Mouse (Mus musculus) right cerebral cortex, postnatal 4 days (tissue): Measurements from ENCODE around the gene Vmn2r86.
A peak's percentile ranks its signal among the peaks of the same experiment; 100 is the strongest.
"Not testable (repeated sequence)": the region's sequence is repeated elsewhere in the genome, so short reads cannot be mapped to it uniquely, and the experiment has no call there.

Source experiments
- DNase-seq: peaks from one replicate; pipeline ENCODE4 v3.0.0-alpha.2; 2022

Vmn2r86 gene

GRCm38 (mm10) chr10:130455950-130456349 lies at the start of gene Vmn2r86:
TSS of gene Vmn2r86 (minus strand) at chr10:130456050.
- DNase-seq: not testable (repeated sequence)

- no peak for DNase-seq
Measured at GRCm38 (mm10) chr10:130497296-130497695, 41.4 kb upstream of the Vmn2r86 start, which contains the start of gene Vmn2r87. TSS of gene Vmn2r87 (minus strand) at chr10:130497396.

- DNase-seq: peak; percentile 47
Measured at GRCm38 (mm10) chr10:130470311-130470760, 14.5 kb upstream of the Vmn2r86 start.

- no peak for DNase-seq
Measured at GRCm38 (mm10) chr10:130444776-130445175, 11.1 kb downstream of the Vmn2r86 start.

- DNase-seq: not testable (repeated sequence)
Measured at GRCm38 (mm10) chr10:130434185-130434898, 21.5 kb downstream of the Vmn2r86 start.

GRCm38 (mm10) chr10:130429603-130430002 lies 26.2 kb downstream of the Vmn2r86 start, which contains the start of gene Vmn2r85:
TSS of gene Vmn2r85 (minus strand) at chr10:130429703.
- not testable (repeated sequence) for DNase-seq

GRCm38 (mm10) chr10:130422368-130422767 lies 33.5 kb downstream of the Vmn2r86 start:
- DNase-seq: not testable (repeated sequence)

GRCm38 (mm10) chr10:130420401-130420800 lies 35.4 kb downstream of the Vmn2r86 start:
- no peak for DNase-seq

- not testable (repeated sequence) for DNase-seq
Measured at GRCm38 (mm10) chr10:130419954-130420353, 35.9 kb downstream of the Vmn2r86 start.

- DNase-seq: not testable (repeated sequence)
Measured at GRCm38 (mm10) chr10:130416352-130416751, 39.5 kb downstream of the Vmn2r86 start.

GRCm38 (mm10) chr10:130412167-130412698 lies 43.6 kb downstream of the Vmn2r86 start:
- DNase-seq: not testable (repeated sequence)

- no peak for DNase-seq
Measured at GRCm38 (mm10) chr10:130394232-130394631, 61.6 kb downstream of the Vmn2r86 start, which contains the start of gene Vmn2r84. TSS of gene Vmn2r84 (minus strand) at chr10:130394332.
